Comparison of ENCODE assay signal across 15 mouse cellular contexts in the genomic region with DNA sequence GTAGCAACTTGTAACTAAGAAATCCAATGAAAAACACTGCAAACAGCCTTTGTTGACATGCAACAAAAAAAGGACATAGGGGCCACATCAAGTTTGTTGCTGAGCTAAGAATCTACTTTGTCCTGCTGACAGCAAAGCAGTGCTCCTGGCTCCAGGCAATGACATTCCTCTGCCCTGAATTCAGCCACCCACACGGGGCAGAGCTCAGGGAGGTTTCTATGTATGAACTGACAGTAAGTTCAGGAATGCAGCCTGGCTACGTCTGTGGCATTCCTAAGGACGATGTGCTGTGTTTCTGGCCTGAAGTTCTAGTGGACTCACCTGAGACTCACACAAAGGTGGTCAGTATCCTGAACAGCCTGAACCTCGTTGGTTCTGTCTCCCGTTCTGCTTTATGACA. TPM values are rescaled to one million over a fixed set of nuclear protein-coding genes. Genes with fewer than 3 reads are reported as not detected.
A peak's percentile ranks its signal among the peaks of the same experiment; 100 is the strongest.
DNase-seq lines count a peak whose midpoint lies in the region; ATAC-seq and TF ChIP-seq lines count a peak whose summit lies in the region.
"Had no signal": no experiment of that assay in that cellular context is flagged by ENCODE, and none has a peak within 500 bp of the region (broad histone marks: within the 10 kb centered on the region; RNA-seq: fewer than 3 reads in every experiment).

No protein-coding gene starts in this region.

- TF ChIP-seq CTCF in kidney, postnatal 0 days (IDR thresholded peaks at IDR 0.05; ENCODE audit: low read depth) = no peak

- H3K27me3 ChIP-seq in heart, embryonic 12.5 days (replicated peaks) = no peaks in the 10 kb centered on the region
- H3K27me3 ChIP-seq in kidney, postnatal 0 days (ENCODE audit: insufficient read depth, low read length) = no peaks in the 10 kb centered on the region
- H3K27me3 ChIP-seq in embryonic facial prominence, embryonic 10.5 days (replicated peaks; ENCODE audit: low read depth, poor library complexity, severe bottlenecking) = no peaks in the 10 kb centered on the region
- H3K27me3 ChIP-seq: embryonic facial prominence, embryonic 15.5 days; megakaryocyte, embryonic 14.5 days had no signal

- 43% methylated on average over 5 of the region's 5 CpGs for WGBS in heart, embryonic 12.5 days
- 56% methylated on average over 5 of the region's 5 CpGs for WGBS in kidney, postnatal 0 days
- 52% methylated on average over 5 of the region's 5 CpGs for WGBS in embryonic facial prominence, embryonic 10.5 days

- ATAC-seq in heart, embryonic 12.5 days (ENCODE audit: insufficient number of reproducible peaks, low FRiP score) = no peak
- no peak for ATAC-seq in kidney, postnatal 0 days (replicated peaks; ENCODE audit: low FRiP score, low read depth)
- ATAC-seq: forebrain, embryonic 14.5 days had no signal

- H3K9ac ChIP-seq in heart, embryonic 12.5 days = no peak overlapping the region
- no peak overlapping the region for H3K9ac ChIP-seq in kidney, postnatal 0 days (ENCODE audit: low read depth, low read length)
- H3K9ac ChIP-seq: embryonic facial prominence, embryonic 15.5 days had no signal

- H3K9me3 ChIP-seq in heart, embryonic 12.5 days (replicated peaks) = no peaks in the 10 kb centered on the region
- H3K9me3 ChIP-seq in kidney, postnatal 0 days (replicated peaks; ENCODE audit: low read length) = no peaks in the 10 kb centered on the region
- H3K9me3 ChIP-seq in embryonic facial prominence, embryonic 10.5 days = no peaks in the 10 kb centered on the region
- H3K9me3 ChIP-seq: embryonic facial prominence, embryonic 15.5 days; G1E; megakaryocyte, embryonic 14.5 days had no signal

- H3K27ac ChIP-seq in heart, embryonic 12.5 days (ENCODE audit: poor library complexity, severe bottlenecking) = peak overlapping the region; percentile 46; the same call in 1 of the 2 replicates
- H3K27ac ChIP-seq in kidney, postnatal 0 days = peak overlapping the region; percentile 40; the same call in 1 of the 2 replicates
- H3K27ac ChIP-seq in embryonic facial prominence, embryonic 10.5 days (replicated peaks) = no peak overlapping the region
- H3K27ac ChIP-seq: embryonic facial prominence, embryonic 15.5 days had no signal

- peak overlapping the region; percentile 5 for H3K4me2 ChIP-seq in heart, embryonic 12.5 days
- no peak overlapping the region for H3K4me2 ChIP-seq in kidney, postnatal 0 days (ENCODE audit: low read length)
- H3K4me2 ChIP-seq: embryonic facial prominence, embryonic 15.5 days had no signal

- intact Hi-C loops in left cerebral cortex, postnatal 4 days (cut with DNase I) = no loop called here

- peaks cover 70% of the 10 kb centered on the region for H3K4me1 ChIP-seq in heart, embryonic 12.5 days (replicated peaks)
- H3K4me1 ChIP-seq in kidney, postnatal 0 days (replicated peaks; ENCODE audit: insufficient read depth, low read length) = peaks cover 12% of the 10 kb centered on the region; the same call in 1 of the 2 replicates
- H3K4me1 ChIP-seq in embryonic facial prominence, embryonic 10.5 days = peaks cover 22% of the 10 kb centered on the region

- DNase-seq in heart, adult 18-20 months = no peak
- DNase-seq in kidney, postnatal 0 days (ENCODE audit: low spot score) = no peak
- DNase-seq in kidney, adult 8-10 months = no peak
- peak; percentile 81 for DNase-seq in 3T3-L1 (ENCODE audit: low read depth, low spot score)
- DNase-seq in embryonic facial prominence, embryonic 10.5 days (ENCODE audit: low spot score) = peak; percentile 20
- no peak for DNase-seq in left cerebral cortex, postnatal 4 days
- no peak for DNase-seq in layer of hippocampus, adult 11-12 months (ENCODE audit: low spot score)
- DNase-seq: adrenal gland, postnatal 14 days; cerebellum, adult 8-10 months; thymus, adult 2 months had no signal

- no peaks in the 10 kb centered on the region for H3K36me3 ChIP-seq in heart, embryonic 12.5 days
- no peaks in the 10 kb centered on the region for H3K36me3 ChIP-seq in kidney, postnatal 0 days (ENCODE audit: insufficient read depth, low read length)
- no peaks in the 10 kb centered on the region for H3K36me3 ChIP-seq in embryonic facial prominence, embryonic 10.5 days (replicated peaks)
- H3K36me3 ChIP-seq: embryonic facial prominence, embryonic 15.5 days had no signal

- no peak overlapping the region for H3K4me3 ChIP-seq in heart, embryonic 12.5 days
- no peak overlapping the region for H3K4me3 ChIP-seq in kidney, postnatal 0 days (replicated peaks; ENCODE audit: low read depth, low read length)
- no peak overlapping the region for H3K4me3 ChIP-seq in embryonic facial prominence, embryonic 10.5 days
- H3K4me3 ChIP-seq: embryonic facial prominence, embryonic 15.5 days; megakaryocyte, embryonic 14.5 days had no signal

RNA-seq across cellular contexts. Expression of a gene that starts 23.7 kb away (rescaled TPM):
- polyA plus RNA-seq in heart, embryonic 12.5 days (2016; fragmentation: Nextera tagmentation; extraction: Ambion mirVana) = 70.8 and 72.0 TPM in 2 replicates
- 100 to 1,000 TPM; 232 to 280 TPM for total RNA-seq in heart, adult 18-20 months (2021)
- 61.3 and 68.5 TPM in 2 replicates for polyA plus RNA-seq in kidney, postnatal 0 days (2015; fragmentation: Nextera tagmentation; extraction: Ambion mirVana)
- polyA plus RNA-seq in embryonic facial prominence, embryonic 10.5 days (2016; fragmentation: Nextera tagmentation; extraction: Ambion mirVana) = 60.7 and 61.7 TPM in 2 replicates
- 10 to 100 TPM; 23.2 to 24.9 TPM for total RNA-seq in left cerebral cortex, postnatal 4 days (2021)

Comparison
In these comparisons a context has a peak if more than half of its experiments do, and no peak if none do; other contexts are left out.
1. DNase-seq: peak in 3T3-L1 (single experiment) and embryonic facial prominence, embryonic 10.5 days (single experiment); none in heart, adult 18-20 months (0 of 2), kidney, postnatal 0 days (single experiment), kidney, adult 8-10 months (0 of 2), left cerebral cortex, postnatal 4 days (single experiment) and layer of hippocampus, adult 11-12 months (single experiment).